Mouse (Mus musculus): ENCODE data around the gene Stat5b.

DNA sequence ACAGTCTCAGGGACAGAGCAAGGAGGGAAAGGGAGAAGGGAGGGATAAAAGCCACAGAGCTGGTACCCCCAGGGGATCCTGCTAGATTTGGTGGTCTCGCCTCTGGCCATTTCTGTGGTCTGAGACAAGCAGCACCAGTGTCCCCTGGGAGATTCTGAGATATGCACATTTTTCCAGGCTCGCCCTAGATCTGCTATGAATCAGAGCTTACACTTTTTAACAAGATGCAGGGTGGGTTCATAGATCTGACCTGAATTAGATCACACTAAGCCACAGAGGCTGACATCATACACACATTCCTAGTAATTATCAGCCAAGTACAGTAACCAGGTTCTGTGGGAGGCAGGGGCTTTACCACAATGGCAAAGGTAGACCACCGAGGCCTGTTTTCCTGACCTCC is 60.8 kb downstream of the Stat5b start:
- TF ChIP-seq GATA1 (IDR thresholded peaks at IDR 0.05; ENCODE audit: low read depth, low read length) (no peak), POLR2A (IDR thresholded peaks at IDR 0.05; ENCODE audit: control insufficient read depth in 1 of 2, insufficient read depth in 1 of 2, low read depth in 1 of 2, low read length in 2 of 2, poor library complexity in 1 of 2) (no peak), RAD21 (IDR thresholded peaks at IDR 0.05; ENCODE audit: low read depth, low read length) (no peak), E2F4 (IDR thresholded peaks at IDR 0.05; ENCODE audit: borderline replicate concordance, low read depth, low read length) (no peak), SMC3 (IDR thresholded peaks at IDR 0.05; ENCODE audit: low read depth, low read length) (no peak), CTCF (IDR thresholded peaks at IDR 0.05 in 2 of 3, conservative IDR thresholded peaks at IDR 0.05 in 1 of 3; ENCODE audit: control insufficient read depth in 1 of 3, insufficient read depth in 1 of 3, low read depth in 2 of 3, low read length in 3 of 3, poor library complexity in 1 of 3, severe bottlenecking in 1 of 3) (no peak), NELFE (IDR thresholded peaks at IDR 0.05; ENCODE audit: low read depth, low read length) (no peak), CHD2 (IDR thresholded peaks at IDR 0.05; ENCODE audit: low read length) (no peak), MEF2A (IDR thresholded peaks at IDR 0.05; ENCODE audit: extremely low read depth, insufficient replicate concordance, low read depth, low read length, poor library complexity, severe bottlenecking) (no peak)

Data from MEL (cell line).